Mouse (Mus musculus) liver, embryonic 15.5 days (tissue): ENCODE results near the gene Usp45. TPM values are rescaled to one million over a fixed set of nuclear protein-coding genes. Genes with fewer than 3 reads are reported as not detected.
A peak's percentile ranks its signal among the peaks of the same experiment; 100 is the strongest.

Experiments
- ATAC-seq: fragments of 200-750 bp; cut with Nextera tagmentation; 2 replicates; pipeline ENCODE4 v1.8.0; 2017; ENCODE audit warnings: moderate number of reproducible peaks, mild to moderate bottlenecking, moderate library complexity; ENCODE audit not compliant: insufficient read depth
- H3K27ac ChIP-seq: fragments of 300-500 bp; sonication (generic); replicated peaks from 2 replicates; pipeline ENCODE4 v1.5.1; 2015; ENCODE audit warnings: mild to moderate bottlenecking, inconsistent platforms
- H3K27me3 ChIP-seq: fragments of 300-500 bp; sonication (generic); 2 replicates; pipeline ENCODE4 v1.6.1; 2015; ENCODE audit warnings: mild to moderate bottlenecking, inconsistent platforms
- H3K36me3 ChIP-seq: fragments of 300-500 bp; sonication (generic); replicated peaks from 2 replicates; pipeline ENCODE4 v1.6.1; 2015; ENCODE audit warnings: moderate library complexity, mild to moderate bottlenecking, inconsistent platforms
- H3K4me1 ChIP-seq: fragments of 300-500 bp; sonication (generic); replicated peaks from 2 replicates; pipeline ENCODE4 v1.6.1; 2015; ENCODE audit warnings: inconsistent platforms
- H3K4me2 ChIP-seq: fragments of 300-500 bp; sonication (generic); 2 replicates; pipeline ENCODE4 v1.6.1; 2015; ENCODE audit warnings: moderate library complexity, mild to moderate bottlenecking, inconsistent platforms
- H3K4me3 ChIP-seq: fragments of 300-500 bp; sonication (generic); replicated peaks from 2 replicates; pipeline ENCODE4 v1.5.1; 2015; ENCODE audit warnings: mild to moderate bottlenecking, inconsistent platforms
- H3K9ac ChIP-seq: fragments of 300-500 bp; sonication (generic); 2 replicates; pipeline ENCODE4 v1.6.1; 2015; ENCODE audit warnings: moderate library complexity, mild to moderate bottlenecking, inconsistent platforms
- H3K9me3 ChIP-seq: fragments of 300-500 bp; sonication (generic); replicated peaks from 2 replicates; pipeline ENCODE4 v1.6.1; 2016; ENCODE audit warnings: inconsistent platforms
- WGBS: fragments of 180-500 bp; shearing (Covaris S2); methylation state at CpG from one replicate; pipeline ENCODE4 v1.1.7; 2015; ENCODE audit warnings: mixed read lengths; ENCODE audit not compliant: insufficient replicate concordance; 5-methylcytosine and 5-hydroxymethylcytosine counted together
- polyA plus RNA-seq: library from polyadenylated mRNA; unstranded; fragments of >200 nt; fragmentation: Nextera tagmentation; extraction: Ambion mirVana; gene quantifications from 2 replicates; pipeline ENCODE4 v1.2.1, GENCODE M21; 2015

The Usp45 gene
- polyA plus RNA-seq, 1 experiment from 2014 or later = 12.1 TPM

- ATAC-seq = no peak
- Histone ChIP-seq H3K27ac (no peak overlapping the region), H3K4me1 (peaks cover 5% of the 10 kb centered on the region), H3K9ac (no peak overlapping the region), H3K4me2 (no peak overlapping the region), H3K4me3 (no peak overlapping the region), H3K36me3 (peaks cover 6% of the 10 kb centered on the region), H3K27me3 (no peaks in the 10 kb centered on the region), H3K9me3 (0 out of 2 replicates have a peak, but pooled peaks cover 2% of the 10 kb centered on the region)
- WGBS = 64% methylated on average over 4 of the region's 4 CpGs
These were observed 3.1 kb upstream of the Usp45 start for GRCm38 (mm10) chr4:21763827-21764226.

- WGBS = 22% methylated on average over 14 of the region's 14 CpGs
- H3K9me3 ChIP-seq = no peaks in the 10 kb centered on the region
- H3K4me2 ChIP-seq = peak overlapping the region; percentile 82
- no peaks in the 10 kb centered on the region for H3K27me3 ChIP-seq
- ATAC-seq = peak; percentile 67
- no peaks in the 10 kb centered on the region for H3K36me3 ChIP-seq
- H3K9ac ChIP-seq = peak overlapping the region; percentile 84
- peak overlapping the region; percentile 75 for H3K27ac ChIP-seq
- H3K4me3 ChIP-seq = peak overlapping the region; percentile 82
- H3K4me1 ChIP-seq = peaks cover 8% of the 10 kb centered on the region
These were observed 639 bp upstream of the Usp45 start for GRCm38 (mm10) chr4:21766171-21766862.

DNA sequence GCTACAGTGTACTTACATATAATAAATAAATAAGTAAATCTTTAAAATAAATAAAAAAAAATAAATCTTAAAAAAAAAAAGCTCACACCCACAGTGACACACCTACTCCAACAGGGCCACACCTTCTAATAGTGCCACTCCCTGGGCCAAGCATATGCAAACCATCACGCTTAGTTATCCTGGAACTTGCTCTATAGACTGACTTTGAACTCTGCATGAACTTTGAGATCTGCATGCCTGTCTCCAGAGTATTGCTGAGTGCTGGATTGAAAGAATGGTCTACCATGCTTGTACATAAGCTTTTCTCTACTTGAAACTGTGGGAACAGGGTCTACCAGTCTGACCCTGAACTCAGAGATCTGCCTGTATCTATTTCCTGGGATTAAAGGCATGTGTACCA lies 4.1 kb downstream of the Usp45 start:
- 71% methylated on average over 1 of the region's 1 CpGs for WGBS
- Histone ChIP-seq H3K4me2 (no peak overlapping the region), H3K27ac (no peak overlapping the region), H3K4me1 (peaks cover 15% of the 10 kb centered on the region), H3K4me3 (no peak overlapping the region), H3K36me3 (no peaks in the 10 kb centered on the region), H3K9me3 (no peaks in the 10 kb centered on the region), H3K27me3 (no peaks in the 10 kb centered on the region), H3K9ac (no peak overlapping the region)
- ATAC-seq = no peak

- Histone ChIP-seq H3K9ac (no peak overlapping the region), H3K27ac (no peak overlapping the region), H3K27me3 (no peaks in the 10 kb centered on the region), H3K4me2 (no peak overlapping the region), H3K9me3 (no peaks in the 10 kb centered on the region), H3K36me3 (no peaks in the 10 kb centered on the region), H3K4me3 (no peak overlapping the region), H3K4me1 (peaks cover 13% of the 10 kb centered on the region)
- ATAC-seq = no peak
- WGBS = 86% methylated on average over 1 of the region's 1 CpGs
These were observed 5.3 kb downstream of the Usp45 start for GRCm38 (mm10) chr4:21772306-21772705.

- Histone ChIP-seq H3K27me3 (no peaks in the 10 kb centered on the region), H3K9me3 (no peaks in the 10 kb centered on the region), H3K4me2 (peak overlapping the region; percentile 91), H3K27ac (peak overlapping the region; percentile 92), H3K9ac (peak overlapping the region; percentile 98), H3K4me3 (peak overlapping the region; percentile 90), H3K4me1 (peaks cover 47% of the 10 kb centered on the region), H3K36me3 (0 out of 2 replicates have a peak, but pooled peaks cover 7% of the 10 kb centered on the region)
- WGBS = under 1% methylated on average over 46 of the region's 46 CpGs
- peak; percentile 90 for ATAC-seq
These were observed 9.4 kb downstream of the Usp45 start for GRCm38 (mm10) chr4:21776091-21776945.

DNA sequence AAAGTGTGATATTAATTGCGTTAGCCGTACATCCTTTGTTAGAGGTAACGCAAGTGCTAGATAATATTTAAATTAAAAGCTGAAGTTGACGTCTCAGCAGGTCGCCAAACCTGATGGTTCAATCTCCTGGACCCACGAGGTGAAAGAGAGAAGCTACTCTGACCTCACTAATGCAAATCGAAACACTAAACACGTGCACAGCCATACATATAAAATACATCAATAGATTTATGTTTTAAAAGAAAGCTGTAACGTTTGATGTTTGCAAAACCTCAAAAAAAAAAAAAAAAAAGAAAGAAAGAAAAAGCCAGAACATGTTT lies 9.9 kb downstream of the Usp45 start:
- WGBS = 2% methylated on average over 9 of the region's 9 CpGs

DNA sequence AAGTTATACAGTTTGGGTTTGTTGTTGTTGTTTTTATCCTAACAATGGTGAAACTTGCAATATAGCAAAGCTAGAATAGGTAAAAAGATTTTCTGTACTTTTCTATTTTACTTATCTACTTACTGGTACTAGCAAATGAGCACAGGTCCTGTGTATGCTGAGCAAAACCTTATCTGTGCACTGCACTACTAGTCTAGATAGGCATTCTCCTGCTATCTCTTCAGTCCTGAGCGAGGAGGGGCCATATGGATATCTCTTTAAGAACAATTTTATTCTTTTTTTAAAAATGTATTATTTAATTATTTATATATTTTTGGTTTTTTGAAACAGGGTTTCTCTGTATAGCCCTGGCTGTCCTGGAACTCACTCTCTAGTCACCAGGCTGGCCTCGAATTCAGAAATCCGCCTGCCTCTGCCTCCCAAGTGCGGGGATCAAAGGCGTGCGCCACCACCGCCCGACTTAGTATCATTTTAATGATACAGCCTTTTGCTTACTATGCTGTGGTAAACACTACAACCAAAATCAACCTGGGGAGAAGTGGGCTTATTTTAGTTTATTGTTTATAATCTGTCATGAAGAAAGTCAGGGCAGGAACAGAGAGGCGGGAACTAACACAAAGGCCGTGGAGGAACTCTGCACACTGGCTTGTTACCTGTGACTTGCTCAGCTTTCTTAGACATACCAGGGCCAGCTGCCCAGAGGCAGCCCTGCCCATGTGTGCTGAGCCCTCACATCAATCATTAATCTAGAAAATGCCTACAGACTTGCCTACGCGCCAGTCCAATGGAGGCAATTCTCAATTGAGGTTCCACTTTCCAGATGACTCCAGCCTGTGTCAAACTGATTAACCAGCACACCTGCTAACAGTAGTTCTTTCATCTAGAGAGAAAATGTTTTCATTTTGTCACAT lies 14.1 kb downstream of the Usp45 start:
- WGBS = 35% methylated on average over 12 of the region's 12 CpGs
- peaks cover 76% of the 10 kb centered on the region for H3K4me1 ChIP-seq
- peak overlapping the region; percentile 94 for H3K27ac ChIP-seq
- peaks cover 52% of the 10 kb centered on the region for H3K36me3 ChIP-seq
- H3K9ac ChIP-seq = peak overlapping the region; percentile 33
- no peaks in the 10 kb centered on the region for H3K27me3 ChIP-seq
- peak overlapping the region; percentile 20 for H3K4me3 ChIP-seq
- peak overlapping the region; percentile 61 for H3K4me2 ChIP-seq
- peak; percentile 88 for ATAC-seq
- H3K9me3 ChIP-seq = no peaks in the 10 kb centered on the region

More for the DNA sequence above, 9.9 kb downstream of the Usp45 start:
- ATAC-seq = no peak
- Histone ChIP-seq H3K9ac (peak overlapping the region; percentile 98), H3K4me1 (peaks cover 51% of the 10 kb centered on the region), H3K36me3 (peaks cover 13% of the 10 kb centered on the region), H3K27me3 (no peaks in the 10 kb centered on the region), H3K4me3 (peak overlapping the region; percentile 90), H3K27ac (peak overlapping the region; percentile 92), H3K4me2 (peak overlapping the region; percentile 91), H3K9me3 (no peaks in the 10 kb centered on the region)

- Histone ChIP-seq H3K4me1 (peaks cover 38% of the 10 kb centered on the region), H3K9me3 (no peaks in the 10 kb centered on the region), H3K27ac (no peak overlapping the region), H3K4me2 (no peak overlapping the region), H3K27me3 (no peaks in the 10 kb centered on the region), H3K36me3 (peaks cover 86% of the 10 kb centered on the region), H3K9ac (no peak overlapping the region), H3K4me3 (no peak overlapping the region)
- ATAC-seq = no peak
- WGBS = 88% methylated on average over 12 of the region's 12 CpGs
These were observed 19.3 kb downstream of the Usp45 start for GRCm38 (mm10) chr4:21786268-21786667.

DNA sequence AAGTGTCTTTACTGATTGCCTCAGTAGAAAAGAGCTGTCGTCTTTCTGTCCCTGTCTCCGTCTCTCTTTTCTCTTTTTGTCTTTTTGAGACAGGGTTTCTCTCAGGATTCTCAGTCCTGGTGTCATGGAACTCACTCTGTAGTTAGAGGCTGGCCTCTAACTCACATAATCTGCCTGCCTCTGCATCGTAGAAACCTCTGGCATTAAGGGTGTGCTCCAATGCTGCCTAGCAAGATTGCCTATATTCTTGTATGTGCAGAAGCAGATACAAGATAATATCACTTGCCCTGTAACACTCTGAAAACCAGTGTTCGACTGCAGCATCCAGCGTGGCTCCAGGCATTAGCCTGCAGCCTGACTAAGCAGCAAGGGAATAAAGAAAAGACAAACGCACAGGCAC lies 21.9 kb downstream of the Usp45 start:
- no peak overlapping the region for H3K27ac ChIP-seq
- H3K4me1 ChIP-seq = peaks cover 17% of the 10 kb centered on the region
- no peak overlapping the region for H3K9ac ChIP-seq
- H3K27me3 ChIP-seq = no peaks in the 10 kb centered on the region
- 66% methylated on average over 6 of the region's 6 CpGs for WGBS
- peaks cover 80% of the 10 kb centered on the region for H3K36me3 ChIP-seq
- no peak overlapping the region for H3K4me3 ChIP-seq
- ATAC-seq = peak; percentile 61; the same call in 1 of the 2 replicates
- H3K9me3 ChIP-seq = no peaks in the 10 kb centered on the region
- no peak overlapping the region for H3K4me2 ChIP-seq

- H3K4me2 ChIP-seq = no peak overlapping the region
- no peak for ATAC-seq
- 90% methylated on average over 4 of the region's 4 CpGs for WGBS
- H3K4me3 ChIP-seq = no peak overlapping the region
- H3K4me1 ChIP-seq = peaks cover 10% of the 10 kb centered on the region
- no peak overlapping the region for H3K27ac ChIP-seq
- H3K27me3 ChIP-seq = no peaks in the 10 kb centered on the region
- no peaks in the 10 kb centered on the region for H3K9me3 ChIP-seq
- H3K36me3 ChIP-seq = peaks cover 71% of the 10 kb centered on the region
- no peak overlapping the region for H3K9ac ChIP-seq
These were observed 22.9 kb downstream of the Usp45 start for GRCm38 (mm10) chr4:21789836-21790235.
